Mouse (Mus musculus): ENCODE data around the gene Tnik. TPM values are rescaled to one million over a fixed set of nuclear protein-coding genes. Genes with fewer than 3 reads are reported as not detected.

The Tnik gene
- polyA plus RNA-seq, 1 experiment = not detected

DNA sequence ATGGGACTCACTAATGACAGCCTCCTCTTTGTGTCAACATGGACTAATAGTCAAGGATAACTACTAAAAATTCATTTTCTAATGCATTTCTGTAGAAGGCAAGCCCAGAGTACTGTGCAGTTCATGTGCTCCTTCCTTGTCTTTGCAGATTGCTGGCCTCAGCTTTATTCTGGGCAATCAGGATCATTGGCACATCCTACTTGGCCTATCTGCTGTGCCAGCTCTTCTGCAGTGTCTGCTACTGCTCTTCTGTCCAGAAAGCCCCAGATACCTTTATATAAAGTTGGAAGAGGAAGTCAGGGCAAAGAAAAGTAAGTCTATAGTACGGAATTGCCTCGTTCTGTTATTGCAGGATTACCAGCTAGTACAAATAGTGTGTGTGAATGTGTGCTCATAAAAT, 455.5 kb downstream of the Tnik start:
- H3K4me3 ChIP-seq (replicated peaks) = no peak overlapping the region
- H3K27me3 ChIP-seq (ENCODE audit: control insufficient read depth) = no peaks in the 10 kb centered on the region
- no peaks in the 10 kb centered on the region; the same call in 1 of the 2 replicates for H3K36me3 ChIP-seq (ENCODE audit: control insufficient read depth)
- no peaks in the 10 kb centered on the region for H3K4me1 ChIP-seq (ENCODE audit: control insufficient read depth)
- TF ChIP-seq GATA1 (IDR thresholded peaks at IDR 0.05; ENCODE audit: low read length) = no peak
- no peak for TF ChIP-seq TAL1 (IDR thresholded peaks at IDR 0.05; ENCODE audit: low read length)
- H3K9me3 ChIP-seq (ENCODE audit: control insufficient read depth, low read length) = no peaks in the 10 kb centered on the region

DNA sequence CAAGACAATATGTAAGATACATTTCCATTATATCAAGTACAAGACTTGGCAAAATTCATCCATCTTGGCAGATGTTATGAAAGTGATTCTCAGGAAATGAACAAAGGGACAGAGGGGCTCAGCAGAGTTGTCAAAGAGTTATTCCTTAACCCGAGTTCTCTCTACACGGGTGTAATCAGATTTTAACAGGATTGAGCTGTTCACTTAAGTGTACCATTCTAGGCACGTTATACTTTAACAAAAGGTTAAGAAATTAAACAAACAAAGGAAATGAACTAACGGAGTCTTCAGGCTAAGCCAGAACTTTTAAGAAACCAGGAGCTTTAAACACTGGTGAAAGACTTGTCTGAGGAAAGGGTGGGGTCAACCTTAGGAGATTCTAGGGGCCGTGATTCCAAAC, 458.2 kb downstream of the Tnik start:
- Histone ChIP-seq H3K4me3 (replicated peaks) (no peak overlapping the region), H3K9me3 (ENCODE audit: control insufficient read depth, low read length) (no peaks in the 10 kb centered on the region), H3K27me3 (ENCODE audit: control insufficient read depth) (no peaks in the 10 kb centered on the region), H3K4me1 (ENCODE audit: control insufficient read depth) (no peaks in the 10 kb centered on the region), H3K36me3 (ENCODE audit: control insufficient read depth) (no peaks in the 10 kb centered on the region; the same call in 1 of the 2 replicates)
- no peak for TF ChIP-seq GATA1 (IDR thresholded peaks at IDR 0.05; ENCODE audit: low read length)
- no peak for TF ChIP-seq TAL1 (IDR thresholded peaks at IDR 0.05; ENCODE audit: low read length)

GRCm38 (mm10) chr3:28721838-28722237, 458.8 kb downstream of the Tnik start:
- Histone ChIP-seq H3K4me1 (ENCODE audit: control insufficient read depth) (no peaks in the 10 kb centered on the region), H3K9me3 (ENCODE audit: control insufficient read depth, low read length) (no peaks in the 10 kb centered on the region), H3K36me3 (ENCODE audit: control insufficient read depth) (no peaks in the 10 kb centered on the region; the same call in 1 of the 2 replicates), H3K4me3 (replicated peaks) (no peak overlapping the region), H3K27me3 (ENCODE audit: control insufficient read depth) (no peaks in the 10 kb centered on the region)
- no peak for TF ChIP-seq GATA1 (IDR thresholded peaks at IDR 0.05; ENCODE audit: low read length)
- no peak for TF ChIP-seq TAL1 (IDR thresholded peaks at IDR 0.05; ENCODE audit: low read length)

- no peaks in the 10 kb centered on the region; the same call in 1 of the 2 replicates for H3K36me3 ChIP-seq (ENCODE audit: control insufficient read depth)
- no peaks in the 10 kb centered on the region for H3K27me3 ChIP-seq (ENCODE audit: control insufficient read depth)
- H3K4me3 ChIP-seq (replicated peaks) = no peak overlapping the region
- H3K4me1 ChIP-seq (ENCODE audit: control insufficient read depth) = no peaks in the 10 kb centered on the region
- H3K9me3 ChIP-seq (ENCODE audit: control insufficient read depth, low read length) = no peaks in the 10 kb centered on the region
- no peak for TF ChIP-seq GATA1 (IDR thresholded peaks at IDR 0.05; ENCODE audit: low read length)
- no peak for TF ChIP-seq TAL1 (IDR thresholded peaks at IDR 0.05; ENCODE audit: low read length)
Observed at GRCm38 (mm10) chr3:28722531-28722930, 459.5 kb downstream of the Tnik start.

DNA sequence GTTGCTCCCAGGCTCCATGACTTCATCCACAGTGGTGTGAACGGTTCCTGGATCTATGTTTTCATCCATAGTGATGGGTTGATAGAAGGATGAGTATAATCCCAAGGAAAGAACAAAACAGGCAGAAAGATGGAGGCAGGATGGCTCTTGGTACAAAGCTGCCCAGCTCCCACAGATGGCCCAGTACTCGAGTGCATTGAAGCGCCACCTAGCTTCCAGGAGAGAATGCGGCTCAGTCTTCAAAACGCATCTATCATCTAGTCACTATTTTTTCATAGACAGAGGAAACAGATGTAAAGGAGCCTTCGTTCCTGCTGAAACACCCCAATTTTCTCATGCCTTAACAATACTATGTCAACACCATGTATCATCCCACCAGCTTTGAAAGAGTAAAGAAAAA, 460.5 kb downstream of the Tnik start:
- TF ChIP-seq GATA1 (IDR thresholded peaks at IDR 0.05; ENCODE audit: low read length) (no peak), TAL1 (IDR thresholded peaks at IDR 0.05; ENCODE audit: low read length) (no peak)
- no peak overlapping the region for H3K4me3 ChIP-seq (replicated peaks)
- H3K36me3 ChIP-seq (ENCODE audit: control insufficient read depth) = no peaks in the 10 kb centered on the region
- H3K9me3 ChIP-seq (ENCODE audit: control insufficient read depth, low read length) = no peaks in the 10 kb centered on the region
- H3K4me1 ChIP-seq (ENCODE audit: control insufficient read depth) = no peaks in the 10 kb centered on the region
- no peaks in the 10 kb centered on the region for H3K27me3 ChIP-seq (ENCODE audit: control insufficient read depth)

- Histone ChIP-seq H3K4me3 (replicated peaks) (no peak overlapping the region), H3K9me3 (ENCODE audit: control insufficient read depth, low read length) (no peaks in the 10 kb centered on the region), H3K4me1 (ENCODE audit: control insufficient read depth) (no peaks in the 10 kb centered on the region), H3K27me3 (ENCODE audit: control insufficient read depth) (no peaks in the 10 kb centered on the region), H3K36me3 (ENCODE audit: control insufficient read depth) (no peaks in the 10 kb centered on the region)
- no peak for TF ChIP-seq GATA1 (IDR thresholded peaks at IDR 0.05; ENCODE audit: low read length)
- TF ChIP-seq TAL1 (IDR thresholded peaks at IDR 0.05; ENCODE audit: low read length) = no peak
Observed at GRCm38 (mm10) chr3:28725203-28725602, 462.2 kb downstream of the Tnik start.

Measured in erythroblast, embryonic 14.5 days (primary cell).